In the genomic region with DNA sequence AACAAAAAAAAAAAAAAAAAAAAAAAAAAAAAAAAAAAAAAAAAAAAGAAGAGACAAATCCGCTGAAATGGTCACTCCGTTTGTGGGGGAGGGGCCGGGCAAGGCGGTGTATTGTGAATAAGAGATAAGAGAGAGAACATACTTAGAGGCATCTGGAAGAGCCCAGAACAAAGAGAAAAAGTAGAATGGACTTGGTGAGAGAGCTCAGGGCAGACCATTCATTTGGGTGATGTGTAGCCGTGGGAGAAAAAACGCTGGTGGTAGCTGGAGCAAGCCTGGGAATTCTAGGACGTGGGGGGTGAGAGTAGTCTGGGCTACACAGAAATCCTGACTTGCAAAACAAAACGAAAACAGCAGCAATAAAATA, we compare ENCODE assay signal across 8 mouse cellular contexts. TPM values are rescaled to one million over a fixed set of nuclear protein-coding genes. Genes with fewer than 3 reads are reported as not detected.
A peak's percentile ranks its signal among the peaks of the same experiment; 100 is the strongest.
DNase-seq lines count a peak whose midpoint lies in the region; ATAC-seq and TF ChIP-seq lines count a peak whose summit lies in the region.

No protein-coding gene starts in this region.

- no peak for TF ChIP-seq POLR2A in limb, embryonic 14.5 days (IDR thresholded peaks at IDR 0.05; ENCODE audit: borderline replicate concordance, extremely low read depth, insufficient read depth, insufficient read length)

- no peak for DNase-seq in lung, postnatal 36 days
- DNase-seq in limb, embryonic 14.5 days (ENCODE audit: low spot score), result no peak
- DNase-seq in thymus, postnatal 4 days, result no peak
- DNase-seq in layer of hippocampus, adult 9-10 months (ENCODE audit: low spot score), result no peak
- no peak for DNase-seq in right cerebral cortex, adult 18-20 months

- peak overlapping the region; percentile 50 for H3K4me3 ChIP-seq in lung, embryonic 15.5 days
- H3K4me3 ChIP-seq in forebrain, embryonic 15.5 days, result peak overlapping the region; percentile 56
- H3K4me3 ChIP-seq in limb, embryonic 14.5 days (replicated peaks; ENCODE audit: low read length), result peak overlapping the region; percentile 55
- peak overlapping the region; percentile 53 for H3K4me3 ChIP-seq in neural tube, embryonic 15.5 days (replicated peaks)

- H3K27me3 ChIP-seq in lung, embryonic 15.5 days, result 0 out of 2 replicates have a peak, but pooled peaks cover 6% of the 10 kb centered on the region
- H3K27me3 ChIP-seq in forebrain, embryonic 15.5 days, result no peaks in the 10 kb centered on the region
- H3K27me3 ChIP-seq in limb, embryonic 14.5 days (ENCODE audit: control insufficient read depth, insufficient read depth, low read length), result no peaks in the 10 kb centered on the region
- peaks cover 3% of the 10 kb centered on the region; the same call in 1 of the 2 replicates for H3K27me3 ChIP-seq in neural tube, embryonic 15.5 days (replicated peaks)

- WGBS in lung, embryonic 15.5 days, result 12% methylated on average over 8 of the region's 8 CpGs
- 21% methylated on average over 8 of the region's 8 CpGs for WGBS in forebrain, embryonic 15.5 days
- 30% methylated on average over 8 of the region's 8 CpGs for WGBS in limb, embryonic 14.5 days
- WGBS in neural tube, embryonic 15.5 days, result 19% methylated on average over 8 of the region's 8 CpGs

- ATAC-seq in lung, embryonic 15.5 days (ENCODE audit: borderline replicate concordance, extremely low read depth, low FRiP score, low TSS enrichment), result peak; percentile 37; the same call in 1 of the 2 replicates
- ATAC-seq in forebrain, embryonic 15.5 days (replicated peaks), result peak; percentile 46
- ATAC-seq in limb, embryonic 14.5 days (ENCODE audit: low FRiP score, low read depth), result peak; percentile 34; the same call in 1 of the 2 replicates
- peak; percentile 12; the same call in 1 of the 2 replicates for ATAC-seq in neural tube, embryonic 15.5 days (ENCODE audit: low FRiP score)

- H3K4me2 ChIP-seq in lung, embryonic 15.5 days, result peak overlapping the region; percentile 95
- H3K4me2 ChIP-seq in forebrain, embryonic 15.5 days (replicated peaks), result peak overlapping the region; percentile 95
- peak overlapping the region; percentile 87 for H3K4me2 ChIP-seq in limb, embryonic 14.5 days (replicated peaks; ENCODE audit: low read depth, low read length, severe bottlenecking)
- H3K4me2 ChIP-seq in neural tube, embryonic 15.5 days, result peak overlapping the region; percentile 86

- no peaks in the 10 kb centered on the region for H3K9me3 ChIP-seq in lung, embryonic 15.5 days
- H3K9me3 ChIP-seq in forebrain, embryonic 15.5 days, result no peaks in the 10 kb centered on the region
- H3K9me3 ChIP-seq in limb, embryonic 14.5 days (ENCODE audit: control insufficient read depth, low read length), result no peaks in the 10 kb centered on the region
- H3K9me3 ChIP-seq in neural tube, embryonic 15.5 days (replicated peaks), result no peaks in the 10 kb centered on the region

- H3K9ac ChIP-seq in lung, embryonic 15.5 days, result no peak overlapping the region
- H3K9ac ChIP-seq in forebrain, embryonic 15.5 days (replicated peaks), result peak overlapping the region; percentile 74
- peak overlapping the region; percentile 74; the same call in 1 of the 2 replicates for H3K9ac ChIP-seq in limb, embryonic 14.5 days (ENCODE audit: low read depth, low read length, severe bottlenecking)
- peak overlapping the region; percentile 71 for H3K9ac ChIP-seq in neural tube, embryonic 15.5 days (replicated peaks)

- H3K27ac ChIP-seq in lung, embryonic 15.5 days, result peak overlapping the region; percentile 93; the same call in 1 of the 2 replicates
- peak overlapping the region; percentile 85 for H3K27ac ChIP-seq in forebrain, embryonic 15.5 days (replicated peaks)
- H3K27ac ChIP-seq in limb, embryonic 14.5 days (replicated peaks; ENCODE audit: low read depth, low read length), result 0 out of 2 replicates have a peak overlapping the region, but pooled peaks have one; percentile 85
- H3K27ac ChIP-seq in neural tube, embryonic 15.5 days (replicated peaks), result peak overlapping the region; percentile 83

- H3K36me3 ChIP-seq in lung, embryonic 15.5 days, result no peaks in the 10 kb centered on the region
- no peaks in the 10 kb centered on the region for H3K36me3 ChIP-seq in forebrain, embryonic 15.5 days
- H3K36me3 ChIP-seq in limb, embryonic 14.5 days (ENCODE audit: control insufficient read depth, insufficient read depth, low read length), result no peaks in the 10 kb centered on the region
- H3K36me3 ChIP-seq in neural tube, embryonic 15.5 days, result no peaks in the 10 kb centered on the region

- H3K4me1 ChIP-seq in lung, embryonic 15.5 days, result peaks cover 17% of the 10 kb centered on the region
- peaks cover 7% of the 10 kb centered on the region for H3K4me1 ChIP-seq in forebrain, embryonic 15.5 days
- peaks cover 10% of the 10 kb centered on the region; the same call in 1 of the 2 replicates for H3K4me1 ChIP-seq in limb, embryonic 14.5 days (ENCODE audit: control insufficient read depth, insufficient read depth, low read length)
- peaks cover 14% of the 10 kb centered on the region for H3K4me1 ChIP-seq in neural tube, embryonic 15.5 days

RNA-seq across cellular contexts. Expression of a gene that starts 7.9 kb away (rescaled TPM):
- polyA plus RNA-seq in lung, embryonic 15.5 days (2015; fragmentation: Nextera tagmentation; extraction: Ambion mirVana), result 61.8 and 72.8 TPM in 2 replicates
- 61.9 and 71.1 TPM in 2 replicates for polyA plus RNA-seq in forebrain, embryonic 15.5 days (2015; fragmentation: Nextera tagmentation; extraction: Ambion mirVana)
- 1.1 and 2.1 TPM in 2 replicates for polyA plus RNA-seq in limb, embryonic 14.5 days (2012; rRNA removed)
- polyA plus RNA-seq in limb, embryonic 14.5 days (2014; fragmentation: Nextera tagmentation; extraction: Ambion mirVana), result 63.4 and 70.1 TPM in 2 replicates
- 42.6 and 46.0 TPM in 2 replicates for polyA plus RNA-seq in neural tube, embryonic 15.5 days (2015; fragmentation: Nextera tagmentation; extraction: Ambion mirVana)

RNA-seq across cellular contexts. Expression of a gene that starts 14.6 kb away (rescaled TPM):
- 645 and 674 TPM in 2 replicates for polyA plus RNA-seq in lung, embryonic 15.5 days (2015; fragmentation: Nextera tagmentation; extraction: Ambion mirVana)
- polyA plus RNA-seq in forebrain, embryonic 15.5 days (2015; fragmentation: Nextera tagmentation; extraction: Ambion mirVana), result 710 and 729 TPM in 2 replicates
- polyA plus RNA-seq in limb, embryonic 14.5 days (2012; rRNA removed), result 386 and 478 TPM in 2 replicates
- 526 and 573 TPM in 2 replicates for polyA plus RNA-seq in limb, embryonic 14.5 days (2014; fragmentation: Nextera tagmentation; extraction: Ambion mirVana)
- 424 and 500 TPM in 2 replicates for polyA plus RNA-seq in neural tube, embryonic 15.5 days (2015; fragmentation: Nextera tagmentation; extraction: Ambion mirVana)
